In genomic region chr9:53321683-53322082, GRCm38 (mm10) we compare ENCODE assay signal across 21 mouse cellular contexts. TPM values are rescaled to one million over a fixed set of nuclear protein-coding genes. Genes with fewer than 3 reads are reported as not detected.
DNase-seq lines count a peak whose midpoint lies in the region; ATAC-seq and TF ChIP-seq lines count a peak whose summit lies in the region.
"Had no signal": no experiment of that assay in that cellular context is flagged by ENCODE, and none has a peak within 500 bp of the region (broad histone marks: within the 10 kb centered on the region; RNA-seq: fewer than 3 reads in every experiment).

No protein-coding gene starts in this region.

- no peak overlapping the region for H3K9ac ChIP-seq in forebrain, embryonic 15.5 days (replicated peaks)
- H3K9ac ChIP-seq in liver, adult 2 months (ENCODE audit: low read depth, low read length), result no peak overlapping the region
- no peak overlapping the region for H3K9ac ChIP-seq in liver, embryonic 11.5 days (ENCODE audit: low read depth, low read length)
- H3K9ac ChIP-seq in stomach, embryonic 15.5 days, result no peak overlapping the region
- no peak overlapping the region for H3K9ac ChIP-seq in stomach, postnatal 0 days (ENCODE audit: low read length)
- H3K9ac ChIP-seq: embryonic facial prominence, embryonic 13.5 days; forebrain, embryonic 13.5 days; hindbrain, embryonic 13.5 days; liver, embryonic 15.5 days had no signal

- H3K4me2 ChIP-seq in forebrain, embryonic 15.5 days (replicated peaks), result no peak overlapping the region
- H3K4me2 ChIP-seq in liver, embryonic 11.5 days, result no peak overlapping the region
- 0 out of 2 replicates have a peak overlapping the region, but pooled peaks have one; percentile 2 for H3K4me2 ChIP-seq in stomach, embryonic 15.5 days
- H3K4me2 ChIP-seq in stomach, postnatal 0 days (replicated peaks; ENCODE audit: low read depth), result no peak overlapping the region; the same call in 1 of the 2 replicates
- H3K4me2 ChIP-seq: embryonic facial prominence, embryonic 13.5 days; forebrain, embryonic 13.5 days; hindbrain, embryonic 13.5 days; liver, embryonic 15.5 days; midbrain, embryonic 11.5 days had no signal

- H3K27me3 ChIP-seq in forebrain, embryonic 10.5 days (ENCODE audit: poor library complexity, severe bottlenecking), result no peaks in the 10 kb centered on the region
- H3K27me3 ChIP-seq in forebrain, embryonic 15.5 days, result no peaks in the 10 kb centered on the region
- no peaks in the 10 kb centered on the region for H3K27me3 ChIP-seq in liver, adult 2 months (ENCODE audit: control insufficient read depth, insufficient read depth, low read length)
- no peaks in the 10 kb centered on the region for H3K27me3 ChIP-seq in liver, embryonic 11.5 days (replicated peaks; ENCODE audit: control insufficient read depth, insufficient read depth, low read length)
- no peaks in the 10 kb centered on the region for H3K27me3 ChIP-seq in stomach, embryonic 15.5 days (replicated peaks)
- H3K27me3 ChIP-seq in stomach, postnatal 0 days (ENCODE audit: control insufficient read depth, insufficient read depth, low read length), result no peaks in the 10 kb centered on the region
- H3K27me3 ChIP-seq: embryonic facial prominence, embryonic 13.5 days; forebrain, embryonic 13.5 days; hindbrain, embryonic 13.5 days; liver, embryonic 15.5 days had no signal

- H3K4me3 ChIP-seq in forebrain, embryonic 10.5 days, result no peak overlapping the region
- no peak overlapping the region for H3K4me3 ChIP-seq in forebrain, embryonic 15.5 days
- no peak overlapping the region for H3K4me3 ChIP-seq in liver, adult 2 months (ENCODE audit: insufficient read depth, low read depth, low read length)
- H3K4me3 ChIP-seq in liver, embryonic 11.5 days (ENCODE audit: low read depth, low read length), result no peak overlapping the region
- H3K4me3 ChIP-seq in stomach, embryonic 15.5 days (replicated peaks), result no peak overlapping the region
- no peak overlapping the region for H3K4me3 ChIP-seq in stomach, postnatal 0 days (ENCODE audit: low read depth, low read length)
- H3K4me3 ChIP-seq: embryonic facial prominence, embryonic 13.5 days; erythroblast, embryonic 14.5 days; forebrain, embryonic 13.5 days; heart, adult 2 months; hindbrain, embryonic 13.5 days; left cerebral cortex, adult 2 months; liver, embryonic 15.5 days had no signal

- no peak for TF ChIP-seq EP300 in stomach, postnatal 0 days (optimal IDR thresholded peaks at IDR 0.05)

- no peaks in the 10 kb centered on the region for H3K9me3 ChIP-seq in forebrain, embryonic 10.5 days
- H3K9me3 ChIP-seq in forebrain, embryonic 15.5 days, result no peaks in the 10 kb centered on the region
- H3K9me3 ChIP-seq in liver, embryonic 11.5 days (ENCODE audit: control insufficient read depth, low read length), result no peaks in the 10 kb centered on the region
- H3K9me3 ChIP-seq in stomach, embryonic 15.5 days, result no peaks in the 10 kb centered on the region
- no peaks in the 10 kb centered on the region for H3K9me3 ChIP-seq in stomach, postnatal 0 days (ENCODE audit: control insufficient read depth, low read length)
- H3K9me3 ChIP-seq: embryonic facial prominence, embryonic 13.5 days; forebrain, embryonic 13.5 days; hindbrain, embryonic 13.5 days; liver, embryonic 15.5 days had no signal

- no peak for TF ChIP-seq CTCF in liver, adult 2 months (IDR thresholded peaks at IDR 0.05; ENCODE audit: low read depth, low read length)
- TF ChIP-seq CTCF in stomach, postnatal 0 days (IDR thresholded peaks at IDR 0.05; ENCODE audit: low read depth), result no peak

- H3K4me1 ChIP-seq in forebrain, embryonic 10.5 days, result 0 out of 2 replicates have a peak, but pooled peaks cover 4% of the 10 kb centered on the region
- no peaks in the 10 kb centered on the region; the same call in 1 of the 2 replicates for H3K4me1 ChIP-seq in forebrain, embryonic 15.5 days
- H3K4me1 ChIP-seq in liver, adult 2 months (ENCODE audit: control insufficient read depth, insufficient read depth, low read length), result peaks cover 9% of the 10 kb centered on the region
- H3K4me1 ChIP-seq in liver, embryonic 11.5 days (replicated peaks; ENCODE audit: control insufficient read depth, insufficient read depth, low read length), result no peaks in the 10 kb centered on the region
- 0 out of 2 replicates have a peak, but pooled peaks cover 6% of the 10 kb centered on the region for H3K4me1 ChIP-seq in stomach, embryonic 15.5 days
- no peaks in the 10 kb centered on the region for H3K4me1 ChIP-seq in stomach, postnatal 0 days (replicated peaks; ENCODE audit: control insufficient read depth, insufficient read depth)
- H3K4me1 ChIP-seq: forebrain, embryonic 13.5 days; hindbrain, embryonic 13.5 days; liver, embryonic 15.5 days had no signal

- no peak overlapping the region for H3K27ac ChIP-seq in forebrain, embryonic 10.5 days
- H3K27ac ChIP-seq in forebrain, embryonic 15.5 days (replicated peaks), result no peak overlapping the region
- no peak overlapping the region for H3K27ac ChIP-seq in liver, adult 2 months (replicated peaks; ENCODE audit: insufficient read depth, low read depth, low read length)
- H3K27ac ChIP-seq in liver, embryonic 11.5 days (ENCODE audit: low read depth, low read length), result no peak overlapping the region
- no peak overlapping the region for H3K27ac ChIP-seq in stomach, embryonic 15.5 days
- H3K27ac ChIP-seq in stomach, postnatal 0 days (replicated peaks), result no peak overlapping the region
- H3K27ac ChIP-seq: embryonic facial prominence, embryonic 13.5 days; forebrain, embryonic 13.5 days; heart, adult 2 months; hindbrain, embryonic 13.5 days; left cerebral cortex, adult 2 months; liver, embryonic 15.5 days; macrophage had no signal

- 89% methylated on average over 8 of the region's 8 CpGs for WGBS in forebrain, embryonic 10.5 days
- WGBS in forebrain, embryonic 15.5 days, result 82% methylated on average over 8 of the region's 8 CpGs
- WGBS in liver, adult 2 months, result 76% methylated on average over 8 of the region's 8 CpGs
- 84% methylated on average over 8 of the region's 8 CpGs for WGBS in liver, embryonic 11.5 days
- 74% methylated on average over 8 of the region's 8 CpGs for WGBS in stomach, embryonic 15.5 days
- WGBS in stomach, postnatal 0 days, result 73% methylated on average over 8 of the region's 8 CpGs

- ATAC-seq in forebrain, embryonic 15.5 days (replicated peaks), result no peak
- no peak for ATAC-seq in liver, embryonic 11.5 days (replicated peaks; ENCODE audit: low FRiP score)
- ATAC-seq in stomach, embryonic 15.5 days (ENCODE audit: insufficient read depth, low FRiP score, low read depth), result no peak
- ATAC-seq in stomach, postnatal 0 days (ENCODE audit: low FRiP score, low TSS enrichment), result no peak
- ATAC-seq: intestine, postnatal 0 days had no signal

- no peaks in the 10 kb centered on the region; the same call in 1 of the 2 replicates for H3K79me2 ChIP-seq in liver, adult 2 months (ENCODE audit: control insufficient read depth, insufficient read depth, low read length)

- TF ChIP-seq POLR2A in liver, adult 2 months (IDR thresholded peaks at IDR 0.05; ENCODE audit: extremely low read depth, insufficient read depth, low read length), result no peak

- no peaks in the 10 kb centered on the region for H3K36me3 ChIP-seq in forebrain, embryonic 10.5 days (replicated peaks)
- H3K36me3 ChIP-seq in forebrain, embryonic 15.5 days, result no peaks in the 10 kb centered on the region
- H3K36me3 ChIP-seq in liver, adult 2 months (ENCODE audit: control insufficient read depth, insufficient read depth, low read length), result no peaks in the 10 kb centered on the region
- no peaks in the 10 kb centered on the region for H3K36me3 ChIP-seq in liver, embryonic 11.5 days (ENCODE audit: control insufficient read depth, insufficient read depth, low read length)
- no peaks in the 10 kb centered on the region for H3K36me3 ChIP-seq in stomach, embryonic 15.5 days
- H3K36me3 ChIP-seq in stomach, postnatal 0 days (ENCODE audit: control insufficient read depth, insufficient read depth, low read length), result no peaks in the 10 kb centered on the region
- H3K36me3 ChIP-seq: embryonic facial prominence, embryonic 13.5 days; hindbrain, embryonic 13.5 days; liver, embryonic 15.5 days had no signal

- DNase-seq in forebrain, embryonic 10.5 days (ENCODE audit: extremely low spot score, low spot score), result peak; percentile 11
- peak; percentile 54 for DNase-seq in liver, adult 2 months (ENCODE audit: extremely low read depth, low read depth, low spot score)
- no peak for DNase-seq in liver, embryonic 11.5 days (ENCODE audit: low spot score)
- no peak for DNase-seq in stomach, postnatal 0 days (ENCODE audit: low spot score)
- DNase-seq in frontal cortex, postnatal 25 days (ENCODE audit: low spot score in 2 of 2), result no peak
- DNase-seq: adrenal gland, postnatal 25 days; embryo, embryonic 11 days; gastrocnemius, postnatal 14 days; heart, adult 2 months; thymus, postnatal 25 days had no signal

RNA-seq across cellular contexts. Expression of gene Exph5, which starts 20.2 kb away (rescaled TPM):
- polyA plus RNA-seq in forebrain, embryonic 10.5 days (2016; fragmentation: Nextera tagmentation; extraction: Ambion mirVana), result 0.58 and 0.66 TPM in 2 replicates
- polyA plus RNA-seq in forebrain, embryonic 15.5 days (2015; fragmentation: Nextera tagmentation; extraction: Ambion mirVana), result 0.09 and 0.11 TPM in 2 replicates
- total RNA-seq in liver, adult 2 months (2014; rRNA removed), result 11.9 and 12.6 TPM in 2 replicates
- 1.9 and 2.7 TPM in 2 replicates for polyA plus RNA-seq in liver, adult 2 months (2012; rRNA removed)
- polyA plus RNA-seq in liver, embryonic 11.5 days (2014; fragmentation: Nextera tagmentation; extraction: Ambion mirVana), result 0.41 and 0.91 TPM in 2 replicates
- polyA plus RNA-seq in stomach, embryonic 15.5 days (2015; fragmentation: Nextera tagmentation; extraction: Ambion mirVana), result 7.6 TPM in 2 replicates
- polyA plus RNA-seq in stomach, postnatal 0 days (2015; fragmentation: Nextera tagmentation; extraction: Ambion mirVana), result 5.4 and 6.5 TPM in 2 replicates
- polyA plus RNA-seq: erythroblast, embryonic 14.5 days; forebrain, embryonic 13.5 days; macrophage had no signal

Comparison
In these comparisons a context has a peak if more than half of its experiments do, and no peak if none do; other contexts are left out.
1. DNase-seq: peak in forebrain, embryonic 10.5 days (single experiment) and liver, adult 2 months (single experiment); none in liver, embryonic 11.5 days (single experiment), stomach, postnatal 0 days (single experiment) and frontal cortex, postnatal 25 days (0 of 2).